Mouse (Mus musculus): ENCODE results near the gene Myh3. TPM values are rescaled to one million over a fixed set of nuclear protein-coding genes. Genes with fewer than 3 reads are reported as not detected.
"Not testable (repeated sequence)": the region's sequence is repeated elsewhere in the genome, so short reads cannot be mapped to it uniquely, and the experiment has no call there.

Myh3 gene
- polyA plus RNA-seq, 1 experiment = not detected

DNA sequence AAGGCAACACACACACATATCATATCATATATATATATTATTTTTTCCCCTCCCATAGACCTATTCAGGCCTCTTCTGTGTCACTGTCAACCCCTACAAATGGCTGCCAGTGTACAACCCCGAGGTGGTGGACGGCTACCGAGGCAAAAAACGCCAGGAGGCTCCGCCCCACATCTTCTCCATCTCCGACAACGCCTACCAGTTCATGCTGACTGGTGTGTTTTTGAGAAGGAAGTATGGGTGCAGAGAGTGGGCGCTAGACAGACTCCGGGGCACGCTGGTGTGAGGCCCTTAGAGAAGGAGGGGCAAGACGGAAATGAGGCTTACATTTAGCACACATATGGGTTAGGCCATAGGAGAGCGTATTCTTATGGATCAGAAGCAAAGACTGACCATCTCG lies 4.7 kb downstream of the Myh3 start:
- 65% methylated on average over 13 of the region's 13 CpGs for WGBS
- no peak for TF ChIP-seq POLR2A (IDR thresholded peaks at IDR 0.05; ENCODE audit: low read depth, low read length)
- TF ChIP-seq CTCF (IDR thresholded peaks at IDR 0.05; ENCODE audit: extremely low read depth, insufficient read depth, insufficient read length, insufficient replicate concordance) = no peak
- Histone ChIP-seq H3K27ac (ENCODE audit: insufficient read depth, low read length) (no peak overlapping the region), H3K4me1 (ENCODE audit: control insufficient read depth, insufficient read depth, insufficient read length) (no peaks in the 10 kb centered on the region), H3K27me3 (ENCODE audit: control insufficient read depth, insufficient read depth, low read length) (no peaks in the 10 kb centered on the region), H3K36me3 (ENCODE audit: control insufficient read depth, insufficient read depth, low read length) (no peaks in the 10 kb centered on the region), H3K4me3 (ENCODE audit: extremely low read depth, insufficient read depth, insufficient read length) (no peak overlapping the region)
- DNase-seq (ENCODE audit: low read depth in 1 of 2, low spot score in 2 of 2) = no peak

DNA sequence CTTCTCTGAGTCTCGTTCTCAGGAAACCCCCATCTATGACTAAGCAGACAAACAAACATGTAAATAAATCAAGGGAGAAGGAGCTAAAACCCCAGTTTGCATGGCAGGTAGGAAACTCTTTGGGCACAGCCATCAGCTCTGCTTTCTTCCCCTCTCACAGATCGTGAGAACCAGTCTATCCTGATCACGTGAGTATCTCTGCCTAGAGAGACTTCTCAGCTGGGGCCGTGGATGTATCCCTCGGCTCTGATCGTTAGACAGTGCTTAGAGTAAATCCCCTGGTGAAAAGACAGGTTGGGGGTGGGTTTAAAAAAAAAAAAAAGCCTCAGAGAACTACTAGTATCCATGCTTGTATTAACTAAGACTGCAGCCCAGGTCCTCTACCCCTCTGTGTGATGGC lies 5.1 kb downstream of the Myh3 start:
- DNase-seq (ENCODE audit: low read depth in 1 of 2, low spot score in 2 of 2) = no peak
- Histone ChIP-seq H3K36me3 (ENCODE audit: control insufficient read depth, insufficient read depth, low read length) (no peaks in the 10 kb centered on the region), H3K27me3 (ENCODE audit: control insufficient read depth, insufficient read depth, low read length) (no peaks in the 10 kb centered on the region), H3K4me1 (ENCODE audit: control insufficient read depth, insufficient read depth, insufficient read length) (no peaks in the 10 kb centered on the region), H3K4me3 (ENCODE audit: extremely low read depth, insufficient read depth, insufficient read length) (no peak overlapping the region), H3K27ac (ENCODE audit: insufficient read depth, low read length) (no peak overlapping the region)
- no peak for TF ChIP-seq POLR2A (IDR thresholded peaks at IDR 0.05; ENCODE audit: low read depth, low read length)
- 72% methylated on average over 6 of the region's 6 CpGs for WGBS

DNA sequence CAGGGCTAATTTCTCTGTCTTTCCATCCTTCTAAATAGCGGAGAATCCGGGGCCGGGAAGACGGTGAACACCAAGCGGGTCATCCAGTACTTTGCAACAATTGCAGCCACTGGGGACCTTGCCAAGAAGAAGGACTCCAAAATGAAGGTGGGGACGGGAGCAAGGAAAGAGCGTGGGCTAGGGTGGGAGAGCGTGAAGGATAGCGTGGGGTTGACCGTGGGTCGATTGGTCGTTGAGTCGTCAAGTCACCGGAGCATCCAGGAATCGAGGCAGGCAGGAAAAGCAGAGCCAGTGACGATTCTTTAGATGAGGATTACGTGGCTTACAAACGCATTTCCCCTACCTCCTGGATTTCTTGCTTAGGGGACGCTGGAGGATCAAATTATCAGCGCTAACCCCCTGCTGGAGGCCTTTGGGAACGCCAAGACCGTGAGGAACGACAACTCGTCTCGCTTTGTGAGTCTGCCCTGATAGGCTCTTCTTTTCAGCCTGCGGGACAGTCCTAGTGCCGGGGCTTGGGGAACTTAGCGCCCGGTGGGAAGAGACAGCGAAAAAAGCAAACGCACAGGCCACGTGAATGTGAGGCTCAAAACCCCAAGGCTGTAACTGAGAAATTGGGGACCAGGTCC lies 5.7 kb downstream of the Myh3 start:
- Histone ChIP-seq H3K27ac (ENCODE audit: insufficient read depth, low read length) (no peak overlapping the region), H3K36me3 (ENCODE audit: control insufficient read depth, insufficient read depth, low read length) (no peaks in the 10 kb centered on the region), H3K4me3 (ENCODE audit: extremely low read depth, insufficient read depth, insufficient read length) (no peak overlapping the region), H3K4me1 (ENCODE audit: control insufficient read depth, insufficient read depth, insufficient read length) (no peaks in the 10 kb centered on the region), H3K27me3 (ENCODE audit: control insufficient read depth, insufficient read depth, low read length) (no peaks in the 10 kb centered on the region)
- DNase-seq (ENCODE audit: low read depth in 1 of 2, low spot score in 2 of 2) = no peak
- WGBS = 53% methylated on average over 32 of the region's 32 CpGs
- no peak for TF ChIP-seq CTCF (IDR thresholded peaks at IDR 0.05; ENCODE audit: extremely low read depth, insufficient read depth, insufficient read length, insufficient replicate concordance)

DNA sequence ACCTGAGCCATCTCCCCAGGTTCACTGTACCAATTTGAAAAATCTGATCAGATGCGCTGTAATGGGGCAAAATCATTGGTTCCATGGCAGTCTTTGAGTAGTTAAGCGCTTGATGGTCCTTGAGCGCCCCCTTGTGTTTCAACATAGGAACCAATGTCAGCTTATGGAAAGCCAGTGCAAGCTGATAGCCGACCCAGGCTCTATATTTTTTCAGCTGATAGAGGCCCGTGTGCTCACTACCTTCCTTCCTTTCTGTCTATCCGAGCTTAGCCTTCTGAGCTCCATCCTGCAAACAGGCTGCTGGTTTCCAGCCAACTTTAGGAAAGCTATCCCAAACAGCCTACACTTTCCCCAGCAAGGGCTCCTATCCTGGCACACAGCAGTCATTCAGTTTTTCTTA lies 7.4 kb downstream of the Myh3 start:
- DNase-seq (ENCODE audit: low read depth in 1 of 2, low spot score in 2 of 2) = peak; percentile 48 to 55

DNA sequence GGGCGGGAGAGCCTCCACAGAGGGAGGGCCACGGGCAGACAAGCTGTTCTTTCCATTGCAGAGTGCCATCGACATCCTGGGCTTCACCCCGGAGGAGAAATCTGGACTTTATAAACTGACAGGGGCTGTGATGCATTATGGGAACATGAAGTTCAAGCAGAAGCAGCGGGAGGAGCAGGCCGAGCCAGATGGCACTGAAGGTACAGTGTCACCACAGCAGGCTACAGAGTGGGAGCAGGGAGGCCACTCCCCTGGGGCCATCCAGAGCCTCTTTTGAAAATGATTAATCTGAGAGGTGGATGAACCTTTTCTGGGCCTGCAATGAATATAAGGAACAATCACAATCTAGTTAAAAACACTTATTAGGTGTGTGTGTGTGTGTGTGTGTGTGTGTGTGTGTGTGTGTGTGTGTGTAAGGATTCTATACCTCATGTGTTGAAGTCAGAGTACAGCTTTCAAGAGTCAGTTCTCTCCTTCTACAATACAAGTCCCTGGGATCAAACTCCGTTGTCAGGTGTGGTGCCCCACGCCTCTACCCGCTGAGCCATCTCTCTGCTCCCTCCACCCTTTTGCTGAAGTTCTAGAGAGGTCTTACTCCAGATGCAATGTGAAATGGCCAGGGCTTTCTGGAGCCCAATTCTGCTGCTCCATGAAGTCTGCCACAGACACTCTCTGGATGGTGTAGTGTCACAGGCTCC lies 8.5 kb downstream of the Myh3 start:
- no peak overlapping the region for H3K27ac ChIP-seq (ENCODE audit: insufficient read depth, low read length)
- no peaks in the 10 kb centered on the region for H3K27me3 ChIP-seq (ENCODE audit: control insufficient read depth, insufficient read depth, low read length)
- no peaks in the 10 kb centered on the region for H3K4me1 ChIP-seq (ENCODE audit: control insufficient read depth, insufficient read depth, insufficient read length)
- WGBS = 68% methylated on average over 9 of the region's 9 CpGs
- TF ChIP-seq POLR2A (IDR thresholded peaks at IDR 0.05; ENCODE audit: low read depth, low read length) = no peak
- no peaks in the 10 kb centered on the region for H3K36me3 ChIP-seq (ENCODE audit: control insufficient read depth, insufficient read depth, low read length)
- no peak overlapping the region for H3K4me3 ChIP-seq (ENCODE audit: extremely low read depth, insufficient read depth, insufficient read length)
- DNase-seq (ENCODE audit: low read depth in 1 of 2, low spot score in 2 of 2) = no peak

More for the DNA sequence above, 7.4 kb downstream of the Myh3 start:
- no peak for TF ChIP-seq POLR2A (IDR thresholded peaks at IDR 0.05; ENCODE audit: low read depth, low read length)
- TF ChIP-seq CTCF (IDR thresholded peaks at IDR 0.05; ENCODE audit: extremely low read depth, insufficient read depth, insufficient read length, insufficient replicate concordance) = peak; percentile 59; the same call in 1 of the 2 replicates
- H3K4me3 ChIP-seq (ENCODE audit: extremely low read depth, insufficient read depth, insufficient read length) = no peak overlapping the region
- no peaks in the 10 kb centered on the region for H3K36me3 ChIP-seq (ENCODE audit: control insufficient read depth, insufficient read depth, low read length)
- H3K27me3 ChIP-seq (ENCODE audit: control insufficient read depth, insufficient read depth, low read length) = no peaks in the 10 kb centered on the region
- WGBS = 2% methylated on average over 6 of the region's 6 CpGs
- no peaks in the 10 kb centered on the region for H3K4me1 ChIP-seq (ENCODE audit: control insufficient read depth, insufficient read depth, insufficient read length)
- H3K27ac ChIP-seq (ENCODE audit: insufficient read depth, low read length) = no peak overlapping the region

DNA sequence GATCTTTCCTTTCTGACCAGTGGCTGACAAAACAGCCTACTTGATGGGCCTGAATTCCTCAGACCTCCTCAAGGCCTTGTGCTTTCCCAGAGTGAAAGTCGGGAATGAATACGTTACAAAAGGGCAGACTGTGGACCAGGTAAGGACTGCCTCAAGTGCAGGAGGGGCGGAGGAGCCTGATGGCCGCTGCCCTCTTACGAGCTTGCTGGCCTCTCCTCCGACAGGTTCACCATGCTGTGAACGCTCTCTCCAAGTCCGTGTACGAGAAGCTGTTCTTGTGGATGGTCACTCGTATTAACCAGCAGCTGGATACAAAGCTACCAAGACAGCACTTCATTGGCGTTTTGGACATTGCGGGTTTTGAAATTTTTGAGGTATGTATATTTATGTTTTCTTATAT lies 9.1 kb downstream of the Myh3 start:
- Histone ChIP-seq H3K27me3 (ENCODE audit: control insufficient read depth, insufficient read depth, low read length) (no peaks in the 10 kb centered on the region), H3K4me3 (ENCODE audit: extremely low read depth, insufficient read depth, insufficient read length) (no peak overlapping the region), H3K4me1 (ENCODE audit: control insufficient read depth, insufficient read depth, insufficient read length) (no peaks in the 10 kb centered on the region), H3K27ac (ENCODE audit: insufficient read depth, low read length) (no peak overlapping the region), H3K36me3 (ENCODE audit: control insufficient read depth, insufficient read depth, low read length) (no peaks in the 10 kb centered on the region)
- TF ChIP-seq POLR2A (IDR thresholded peaks at IDR 0.05; ENCODE audit: low read depth, low read length) (no peak), CTCF (IDR thresholded peaks at IDR 0.05; ENCODE audit: extremely low read depth, insufficient read depth, insufficient read length, insufficient replicate concordance) (no peak)
- 86% methylated on average over 12 of the region's 12 CpGs for WGBS
- DNase-seq (ENCODE audit: low read depth in 1 of 2, low spot score in 2 of 2) = no peak

DNA sequence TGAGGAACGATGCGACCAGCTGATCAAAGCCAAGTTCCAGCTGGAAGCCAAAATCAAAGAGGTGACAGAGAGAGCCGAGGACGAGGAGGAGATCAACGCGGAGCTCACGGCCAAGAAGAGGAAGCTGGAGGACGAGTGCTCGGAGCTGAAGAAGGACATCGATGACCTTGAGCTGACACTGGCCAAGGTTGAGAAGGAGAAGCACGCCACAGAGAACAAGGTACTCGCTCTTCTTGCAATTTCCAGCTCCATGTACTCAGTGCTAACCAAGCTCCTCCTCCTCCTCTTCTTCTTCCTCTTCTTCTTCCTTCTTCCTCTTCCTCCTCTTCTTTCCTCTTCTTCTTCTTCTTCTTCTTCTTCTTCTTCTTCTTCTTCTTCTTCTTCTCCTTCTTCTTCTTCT lies 14.3 kb downstream of the Myh3 start:
- not testable (repeated sequence) for H3K4me1 ChIP-seq (ENCODE audit: control insufficient read depth, insufficient read depth, insufficient read length); H3K27me3 ChIP-seq (ENCODE audit: control insufficient read depth, insufficient read depth, low read length); H3K4me3 ChIP-seq (ENCODE audit: extremely low read depth, insufficient read depth, insufficient read length); H3K36me3 ChIP-seq (ENCODE audit: control insufficient read depth, insufficient read depth, low read length); DNase-seq (ENCODE audit: low read depth in 1 of 2, low spot score in 2 of 2); H3K27ac ChIP-seq (ENCODE audit: insufficient read depth, low read length)
- WGBS = 86% methylated on average over 12 of the region's 12 CpGs

All from spleen, adult 2 months (tissue).